Mouse (Mus musculus) ovary, adult 18-20 months (tissue): ENCODE results near the gene Gpr83.
"Not testable (repeated sequence)": the region's sequence is repeated elsewhere in the genome, so short reads cannot be mapped to it uniquely, and the experiment has no call there.

Source experiments
- DNase-seq: peaks from one replicate; pipeline ENCODE4 v3.0.0; 2022; ENCODE audit warnings: low spot score, mixed read lengths

Gpr83 gene

DNA sequence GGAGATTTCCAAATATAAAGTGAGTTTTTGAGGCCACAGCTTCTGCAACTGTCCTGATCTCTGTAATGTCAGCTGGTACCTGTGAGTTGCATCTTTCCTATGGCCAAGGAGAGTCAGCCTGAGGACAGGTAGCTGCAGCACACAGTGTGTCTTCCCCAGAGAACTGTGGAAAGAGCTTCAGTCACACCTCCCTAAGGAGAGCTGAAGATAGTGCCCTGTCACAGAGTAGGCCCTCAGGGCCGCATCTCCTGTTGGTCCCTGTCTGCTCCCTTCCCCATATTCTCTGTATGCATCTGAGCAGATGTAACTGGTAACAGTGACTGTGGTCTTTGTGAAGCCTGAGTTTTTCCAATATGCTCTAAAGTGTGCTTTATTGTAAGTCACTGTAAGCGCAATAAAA is 10.4 kb downstream of the Gpr83 start:
- DNase-seq, result no peak

DNA sequence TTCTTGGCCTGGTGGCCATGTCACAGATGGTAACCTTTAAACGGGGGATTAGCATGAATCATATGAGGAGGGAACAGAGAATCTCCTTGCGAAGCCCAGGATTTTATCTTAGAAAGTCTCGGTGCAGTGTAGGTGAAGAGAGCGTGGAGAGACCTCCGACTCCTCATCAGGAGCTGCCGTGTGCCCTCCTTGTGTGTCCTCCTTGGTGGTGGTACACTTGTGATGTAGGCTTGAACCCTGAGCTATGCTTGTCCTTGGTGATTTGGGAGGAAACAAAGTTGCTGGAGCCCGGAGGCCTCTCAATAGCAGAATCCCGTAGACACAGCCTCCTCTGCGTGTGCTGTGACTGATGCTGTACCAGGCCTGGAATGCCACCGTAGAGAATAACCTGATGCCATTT is 10.8 kb downstream of the Gpr83 start:
- no peak for DNase-seq

GRCm38 (mm10) chr9:14871536-14871935 is 11.5 kb downstream of the Gpr83 start:
- DNase-seq, result no peak

DNA sequence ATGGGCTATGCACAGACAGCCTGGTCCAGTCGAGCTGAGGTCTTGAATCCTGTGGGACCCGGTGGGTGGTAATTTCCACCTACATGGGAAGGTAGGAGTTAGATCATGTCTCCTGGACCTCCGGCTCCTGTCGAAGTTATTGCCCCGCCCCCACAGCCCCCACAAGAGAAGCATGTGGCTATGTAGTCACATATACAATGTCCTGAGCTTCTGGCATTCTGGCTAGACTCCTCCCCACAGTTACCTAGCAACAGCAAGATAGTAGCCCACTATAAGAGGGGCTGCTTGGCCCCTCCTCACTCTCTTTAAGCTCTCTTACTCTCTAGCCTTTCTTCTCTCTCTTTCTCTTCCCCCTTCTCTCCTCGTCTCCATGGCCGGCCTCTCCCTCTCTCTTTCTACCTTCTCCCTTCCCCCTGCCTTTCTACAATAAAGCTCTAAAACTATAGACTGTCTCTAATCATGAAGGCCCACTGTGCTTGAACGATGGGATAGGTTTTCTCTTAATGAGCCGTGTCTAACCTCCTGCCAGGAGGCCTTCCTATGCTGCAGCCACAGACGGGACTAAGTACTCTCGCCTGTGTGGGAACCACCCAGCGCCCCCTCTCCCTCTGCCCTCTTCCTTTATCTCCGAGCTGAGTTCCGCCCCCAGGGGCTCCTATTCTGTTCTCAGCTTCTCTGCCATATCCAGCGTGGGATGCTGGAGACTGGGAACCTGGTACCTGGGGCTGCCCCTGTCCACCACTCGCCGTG is 12.3 kb downstream of the Gpr83 start:
- no peak for DNase-seq

- no peak for DNase-seq
Observed at GRCm38 (mm10) chr9:14875743-14876507, 15.9 kb downstream of the Gpr83 start.

GRCm38 (mm10) chr9:14876566-14876965 is 16.6 kb downstream of the Gpr83 start:
- DNase-seq, result not testable (repeated sequence)

DNA sequence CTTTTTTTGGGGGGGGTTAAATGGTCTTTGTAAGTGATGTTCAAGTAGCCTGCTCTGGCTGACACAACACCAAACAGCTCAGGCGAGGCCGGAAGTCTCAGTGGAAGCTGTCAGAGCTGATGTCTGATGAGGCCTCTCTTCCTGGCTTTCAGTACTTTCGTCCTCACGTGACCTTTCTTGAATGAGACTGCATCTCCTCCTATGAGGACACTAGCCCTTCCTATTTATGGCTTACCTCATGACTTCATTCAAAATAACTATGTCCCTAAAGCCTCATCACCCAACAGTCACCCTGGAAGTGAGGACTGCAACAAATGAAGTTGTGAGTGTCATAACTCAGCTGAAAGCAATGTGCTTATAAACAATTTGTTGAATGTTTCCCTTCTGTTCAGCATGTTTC is 24.6 kb downstream of the Gpr83 start:
- DNase-seq, result no peak

- no peak for DNase-seq
Observed at GRCm38 (mm10) chr9:14885151-14885550, 25.1 kb downstream of the Gpr83 start.

DNA sequence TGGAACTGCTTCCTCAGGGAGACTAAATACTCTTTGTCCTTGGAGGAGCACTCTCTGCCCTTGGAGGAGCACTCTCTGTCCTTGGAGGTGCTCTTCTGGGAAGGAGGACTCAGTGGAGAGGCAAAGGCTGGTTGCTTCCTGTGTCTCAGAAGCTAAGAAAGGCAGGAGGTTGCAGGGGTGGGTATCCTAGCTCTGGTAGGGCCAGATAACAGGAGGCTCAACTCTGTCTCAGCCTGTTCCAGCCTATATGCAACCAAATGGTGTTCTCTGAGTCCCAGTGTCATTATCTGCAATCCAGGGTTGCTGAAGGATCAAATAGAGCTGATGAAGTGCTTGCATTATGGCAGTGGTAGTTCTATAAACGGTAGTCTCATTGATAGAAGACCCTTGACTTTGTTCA is 25.9 kb downstream of the Gpr83 start:
- DNase-seq, result no peak

- no peak for DNase-seq
Observed at GRCm38 (mm10) chr9:14887787-14888382, 27.9 kb downstream of the Gpr83 start.

- DNase-seq, result no peak
Observed at GRCm38 (mm10) chr9:14888671-14889070, 28.7 kb downstream of the Gpr83 start.

DNA sequence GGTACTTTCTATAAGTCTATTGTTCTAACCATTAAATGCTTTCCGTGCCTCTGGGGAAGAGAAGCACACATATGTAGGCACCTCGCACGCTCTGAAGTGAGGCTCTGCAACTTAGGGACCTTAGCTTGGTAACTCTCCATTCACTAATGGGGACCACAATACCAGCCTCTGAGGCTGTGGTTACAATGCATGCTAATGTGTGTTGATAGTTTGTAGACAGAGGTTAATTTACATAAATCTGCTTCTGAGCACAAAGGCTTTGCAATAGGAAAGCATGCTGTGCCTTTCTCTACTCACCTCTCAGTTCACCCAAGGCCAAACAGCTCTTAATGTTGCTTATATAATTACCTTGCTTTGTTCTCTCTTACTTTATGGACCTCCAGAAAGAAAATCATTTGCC is 30.7 kb downstream of the Gpr83 start:
- no peak for DNase-seq

GRCm38 (mm10) chr9:14891891-14892290 is 31.9 kb downstream of the Gpr83 start:
- DNase-seq, result no peak

GRCm38 (mm10) chr9:14893388-14893787 is 33.4 kb downstream of the Gpr83 start:
- no peak for DNase-seq

DNA sequence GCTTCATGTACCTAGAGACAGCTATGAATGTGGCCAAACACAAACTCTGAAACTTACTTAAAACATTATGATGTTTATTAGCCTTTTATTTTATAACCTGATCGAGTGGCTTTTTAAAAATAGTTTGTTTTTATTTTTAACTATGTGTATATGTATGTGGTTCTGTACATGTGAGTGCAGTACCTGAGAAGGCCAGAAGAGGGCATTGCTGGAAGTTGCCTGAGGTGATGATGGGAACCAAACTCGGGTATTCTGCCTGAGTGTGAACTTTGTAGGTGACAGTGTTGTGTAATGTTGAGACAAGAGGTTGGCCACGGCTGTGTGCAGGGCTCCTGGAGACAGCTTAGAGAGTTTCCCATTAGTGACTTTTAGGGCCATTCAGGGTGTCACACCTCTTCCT is 34.6 kb downstream of the Gpr83 start:
- DNase-seq, result no peak

- no peak for DNase-seq
Observed at GRCm38 (mm10) chr9:14895237-14895835, 35.3 kb downstream of the Gpr83 start.

- no peak for DNase-seq
Observed at GRCm38 (mm10) chr9:14897102-14897501, 37.1 kb downstream of the Gpr83 start.

DNA sequence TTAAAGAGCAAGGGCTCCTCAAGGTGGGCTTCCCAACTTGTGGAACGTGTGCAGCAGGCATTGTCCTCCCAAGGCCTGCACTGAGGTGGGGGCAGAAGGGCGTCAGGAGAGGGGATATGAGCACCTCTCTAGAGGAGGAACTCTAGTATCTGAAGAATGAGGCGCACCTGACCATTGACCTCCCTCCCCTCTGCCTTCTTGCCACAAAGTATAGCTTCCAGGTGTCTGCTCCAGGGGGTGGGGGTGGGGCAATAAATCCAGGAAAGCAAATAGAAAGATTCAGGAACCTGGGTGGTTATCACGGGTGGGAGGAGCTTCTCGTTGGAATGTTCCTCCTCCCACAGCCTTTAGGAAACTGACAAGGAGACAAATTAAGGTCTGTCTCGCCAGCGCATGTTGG is 41.7 kb downstream of the Gpr83 start:
- DNase-seq, result no peak

DNA sequence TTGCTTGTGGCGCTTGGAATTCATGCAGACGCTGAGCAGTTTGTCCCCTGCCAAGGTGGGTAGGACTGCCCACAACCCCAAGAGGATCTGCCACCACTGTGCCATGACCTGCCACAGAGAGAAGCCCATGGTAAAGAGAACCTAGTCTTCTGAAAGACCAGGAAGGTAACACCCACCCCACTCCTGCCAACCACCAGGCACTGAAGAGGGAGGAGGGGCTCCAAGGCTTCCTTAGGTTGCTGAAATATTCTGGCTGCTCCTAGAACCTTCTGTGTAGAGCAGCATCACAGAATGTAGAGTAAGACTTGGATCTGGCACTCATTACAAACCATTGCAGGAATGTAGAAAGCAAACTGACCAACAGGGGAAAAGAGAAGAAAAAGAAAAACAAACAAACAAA is 42.4 kb downstream of the Gpr83 start:
- no peak for DNase-seq

DNA sequence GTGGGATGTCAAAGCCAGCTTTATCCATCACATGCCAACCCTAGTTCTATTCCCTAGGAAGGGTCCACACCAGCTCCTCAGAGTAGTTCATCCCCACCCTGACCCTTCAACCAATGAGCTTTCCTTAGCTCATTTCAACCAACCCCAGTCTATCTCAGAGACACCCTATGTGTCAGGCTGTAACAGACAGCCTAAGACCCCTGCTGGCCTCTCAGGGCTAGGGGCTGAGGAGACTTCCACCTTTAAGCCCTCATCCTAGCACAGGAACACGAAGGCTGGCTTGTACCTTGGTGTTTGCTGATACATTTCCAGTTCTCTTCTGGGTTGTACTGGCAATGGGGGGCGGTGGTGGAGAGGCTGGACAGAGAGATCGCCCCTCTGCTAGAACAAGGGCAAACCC is 43.0 kb downstream of the Gpr83 start:
- DNase-seq, result no peak

- DNase-seq, result no peak
Observed at GRCm38 (mm10) chr9:14903581-14904378, 43.8 kb downstream of the Gpr83 start, which contains the start of gene Izumo1r. Gene Izumo1r (minus strand): TSS chr9:14903949.
